Mouse (Mus musculus) small intestine, adult 2 months (tissue): ENCODE data around the gene Bach2.

ENCODE experiments used
- CTCF ChIP-seq: fragments of 200-500 bp; IDR thresholded peaks from 2 replicates; pipeline ENCODE4 v1.5.1; 2012; ENCODE audit warnings: low read depth, mild to moderate bottlenecking, control low read depth, inconsistent platforms, low read length, moderate library complexity, mixed read lengths; ENCODE audit not compliant: insufficient replicate concordance, insufficient read length; ENCODE audit errors: extremely low read depth
- POLR2A ChIP-seq: fragments of 200-500 bp; IDR thresholded peaks from 2 replicates; pipeline ENCODE4 v1.6.1; 2012; ENCODE audit warnings: low read depth, mild to moderate bottlenecking, control low read depth, inconsistent platforms, low read length, moderate library complexity

GRCm38 (mm10) chr4:32381666-32382381, 143.2 kb downstream of the Bach2 start:
- TF ChIP-seq POLR2A (no peak), CTCF (no peak)
